Mouse (Mus musculus) lung, adult 2 months (tissue): ENCODE results near the gene Gm20388.

Experiments used
- CTCF ChIP-seq: fragments of 200-500 bp; IDR thresholded peaks from 2 replicates; pipeline ENCODE4 v1.5.1; 2011; ENCODE audit warnings: mild to moderate bottlenecking, low read length, control low read depth; ENCODE audit not compliant: insufficient read depth
- POLR2A ChIP-seq: fragments of 200-500 bp; IDR thresholded peaks from 2 replicates; pipeline ENCODE4 v1.6.1; 2011; ENCODE audit warnings: low read depth, mild to moderate bottlenecking, control low read depth, low read length, borderline replicate concordance; ENCODE audit errors: extremely low read depth

- TF ChIP-seq CTCF (no peak), POLR2A (no peak)
These were observed 615.9 kb downstream of the Gm20388 start for GRCm38 (mm10) chr8:120526577-120526976.
